Mouse (Mus musculus): ENCODE data around the gene Olfr466.

The Olfr466 gene

DNA sequence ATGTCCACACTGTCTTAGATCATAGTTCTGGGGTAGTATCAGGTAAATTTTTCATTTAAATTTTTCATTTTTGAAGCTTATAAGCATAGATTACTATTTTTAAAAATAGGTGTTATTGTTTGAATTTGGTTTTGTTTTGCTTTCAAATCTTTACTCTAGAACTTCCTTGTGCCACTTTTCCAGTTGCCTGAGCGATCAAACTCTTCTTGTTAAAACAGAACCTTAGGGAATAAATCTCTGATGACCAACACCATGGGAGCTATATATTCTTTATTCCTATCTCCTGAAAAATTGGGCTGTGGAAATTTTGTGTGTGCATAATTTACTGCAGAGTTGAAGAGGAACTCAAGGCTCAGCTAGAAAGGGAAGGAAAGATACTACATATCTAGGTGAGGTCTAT, at the start of gene Olfr466:
Gene Olfr466 (plus strand): TSS at position 301 of the 400 bp plus-strand sequence.
- DNase-seq: no peak

DNA sequence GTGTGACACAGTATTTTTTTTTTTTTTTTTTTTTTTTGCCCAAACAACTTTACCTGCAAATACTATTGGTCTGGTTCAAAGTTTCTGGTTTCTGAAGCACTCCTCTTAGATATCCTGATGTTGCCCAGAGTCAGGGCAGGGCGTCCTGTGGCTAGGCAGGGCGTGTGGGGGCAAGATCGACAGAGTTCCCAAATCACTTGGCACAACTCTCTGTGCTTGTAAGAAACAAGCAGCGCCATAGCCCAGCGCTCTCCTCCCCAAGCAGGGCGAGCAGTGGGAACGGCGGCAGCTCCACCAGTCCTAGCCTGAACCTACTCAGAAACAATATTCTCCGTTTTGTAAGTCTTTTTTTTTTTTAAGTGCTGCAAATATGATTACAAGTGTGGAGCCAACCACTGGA, 49.4 kb upstream of the Olfr466 start:
- no peak for DNase-seq

DNA sequence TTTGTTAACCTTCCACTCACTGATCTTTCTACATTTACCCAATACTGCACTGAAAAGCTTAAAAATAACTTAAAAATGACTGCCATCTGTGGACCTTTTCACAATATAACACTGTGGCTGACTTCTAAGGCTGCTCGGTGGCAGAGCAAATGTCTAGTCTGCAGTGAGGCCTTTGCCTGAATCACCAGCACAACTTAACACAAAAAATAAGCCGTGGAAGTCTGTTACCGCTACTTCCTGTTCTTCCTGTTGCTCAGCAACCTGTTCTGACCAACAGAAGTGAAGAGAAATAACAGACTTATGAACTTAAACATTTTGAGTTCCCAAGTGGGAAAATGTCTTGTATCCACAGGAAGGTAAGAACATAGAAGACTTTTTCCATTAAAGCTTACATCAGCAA, 48.8 kb upstream of the Olfr466 start:
- no peak for DNase-seq

DNA sequence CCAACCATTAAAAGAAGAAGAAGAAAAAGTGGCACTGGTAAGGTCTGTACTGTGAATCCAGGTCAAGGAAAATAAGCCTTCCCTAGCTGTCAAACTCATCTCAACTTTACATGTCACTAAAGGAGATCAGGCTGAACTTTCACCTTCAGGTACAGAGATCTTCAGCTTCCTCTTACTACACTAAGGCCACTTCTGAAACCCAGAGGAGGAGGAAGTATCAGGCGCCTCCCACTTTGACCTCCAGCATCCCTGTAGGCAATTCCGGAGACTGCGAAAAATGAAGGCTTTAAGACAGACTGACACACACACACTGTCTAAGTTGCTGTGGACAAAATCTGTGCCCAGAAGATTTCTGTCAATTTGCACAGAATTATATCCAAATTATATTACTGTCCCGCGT, 38.1 kb upstream of the Olfr466 start:
- peak; percentile 27 for DNase-seq

DNA sequence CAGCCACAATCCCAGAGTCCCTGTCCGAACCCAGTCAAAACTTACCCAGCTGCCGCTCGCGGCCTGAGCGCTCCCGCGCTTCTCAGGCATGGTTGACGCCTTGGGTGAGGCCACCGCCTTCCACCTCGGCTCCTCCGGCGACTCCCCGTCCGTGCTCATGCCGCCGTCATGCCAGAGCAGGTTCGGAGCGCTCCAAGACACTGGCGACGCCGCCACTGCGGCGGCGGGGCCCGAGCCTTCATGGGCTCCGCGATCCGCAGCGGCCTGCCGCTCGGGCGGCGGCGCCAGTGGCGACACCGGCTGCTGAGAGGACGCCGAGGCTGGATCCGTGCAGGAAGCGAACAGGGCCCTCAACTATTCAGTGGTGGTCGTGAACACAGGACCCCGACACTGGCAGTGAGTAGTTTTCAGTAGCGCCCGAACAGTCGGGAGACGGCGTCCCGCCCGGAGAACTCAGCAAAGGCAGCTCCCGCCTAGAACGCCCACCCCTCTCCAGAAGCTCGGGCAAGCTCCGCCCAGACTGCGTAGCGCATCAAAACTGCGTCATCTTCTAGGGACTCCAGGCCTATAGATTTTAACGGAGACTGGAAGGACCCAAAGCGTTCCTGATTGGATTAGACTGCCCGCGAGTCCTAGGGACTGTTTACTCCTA, 37.5 kb upstream of the Olfr466 start, which contains the start of gene Mfsd14b:
Gene Mfsd14b (minus strand): TSS at position 517 of the 652 bp plus-strand sequence.
- DNase-seq: peak; percentile 97

DNA sequence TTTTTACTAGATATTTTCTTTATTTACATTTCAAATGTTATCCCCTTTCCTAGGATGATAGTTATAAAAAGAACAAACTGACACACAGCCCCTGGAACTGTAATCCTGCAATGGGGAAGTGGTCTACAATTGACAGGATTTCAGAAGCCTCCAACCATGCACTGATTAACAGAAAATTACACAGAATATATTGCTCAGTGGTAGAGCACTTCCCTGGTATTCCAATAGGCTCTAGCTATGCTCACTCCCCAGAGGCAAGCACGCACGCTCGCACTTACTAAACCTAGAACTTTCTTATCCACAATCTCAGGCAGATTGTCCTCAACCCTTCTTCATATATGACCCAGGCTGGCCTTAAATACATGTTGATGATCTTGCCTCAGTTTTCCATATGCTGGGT, 36.8 kb upstream of the Olfr466 start:
- no peak for DNase-seq

DNA sequence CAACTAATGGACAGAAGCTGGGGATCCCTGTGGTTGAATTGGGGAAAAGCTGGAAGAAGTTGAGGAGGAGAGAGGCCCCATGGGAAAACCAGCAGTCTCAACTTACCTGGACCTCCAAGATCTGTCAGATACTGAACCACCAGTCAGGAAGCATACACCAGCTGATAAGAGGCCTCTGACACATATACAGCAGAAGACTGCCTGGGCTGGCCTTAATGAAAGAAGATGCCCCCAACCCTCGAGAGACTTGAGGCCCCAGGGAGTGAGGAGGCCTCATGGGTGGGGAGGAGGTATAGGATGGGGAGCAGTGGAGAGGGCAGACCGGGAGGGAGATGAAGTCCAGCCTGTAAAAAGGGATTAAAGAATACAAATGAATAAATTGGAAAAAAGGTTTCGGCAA, 29.1 kb upstream of the Olfr466 start:
- no peak for DNase-seq

DNA sequence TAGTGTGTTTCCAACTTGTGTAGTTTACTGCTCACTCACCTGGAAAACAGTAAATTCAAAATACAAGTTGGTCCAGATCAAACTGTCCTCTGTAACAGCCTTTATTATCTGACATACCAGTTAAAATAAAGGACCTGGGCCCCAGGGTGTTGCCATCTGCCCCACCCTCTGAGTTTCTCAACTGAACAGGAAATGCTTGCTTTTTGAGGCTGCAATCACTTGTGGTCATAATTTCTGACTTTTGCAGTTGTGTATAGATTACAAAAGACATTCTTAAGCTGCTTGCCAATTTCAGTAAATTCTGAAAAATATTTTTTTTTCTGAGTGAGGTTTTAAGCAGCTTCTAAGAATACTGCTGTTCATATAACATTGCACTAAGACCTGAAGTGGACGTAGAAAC, 27.9 kb upstream of the Olfr466 start:
- no peak for DNase-seq

DNA sequence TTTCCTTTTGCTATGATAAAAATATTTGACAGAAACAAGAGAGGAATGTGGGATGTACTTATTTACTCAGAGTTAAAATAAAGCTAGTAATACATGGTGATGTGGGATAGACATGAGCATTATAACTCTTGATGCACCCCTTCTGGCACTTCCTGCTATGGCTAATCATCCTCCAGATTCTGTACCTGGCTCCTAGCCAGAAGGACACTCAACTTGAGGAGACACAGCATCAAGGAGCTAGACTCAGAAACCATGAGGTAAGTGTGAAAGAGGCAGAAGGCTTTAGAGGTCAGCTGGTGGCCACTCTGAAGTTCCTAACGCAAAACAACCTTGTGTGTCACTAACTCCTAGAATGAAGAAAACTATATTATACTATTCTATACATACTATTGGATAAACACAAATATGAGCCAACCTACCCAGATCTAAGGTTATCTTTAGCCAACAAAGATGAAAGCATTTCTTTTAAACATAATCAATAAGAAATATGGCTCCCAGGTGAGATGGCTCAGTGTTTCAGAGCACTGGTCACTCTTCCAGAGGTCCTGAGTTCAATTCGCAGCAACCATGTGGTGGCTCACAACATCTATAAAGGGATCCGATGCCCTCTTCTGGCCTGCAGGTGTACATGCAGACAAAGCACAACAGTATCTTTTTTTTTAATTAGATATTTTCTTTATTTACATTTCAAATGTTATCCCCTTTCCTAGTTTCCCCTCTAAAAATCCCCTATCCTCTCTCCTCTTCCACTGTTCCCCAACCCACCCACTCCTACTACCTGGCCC, 22.8 kb upstream of the Olfr466 start:
- DNase-seq: no peak

DNA sequence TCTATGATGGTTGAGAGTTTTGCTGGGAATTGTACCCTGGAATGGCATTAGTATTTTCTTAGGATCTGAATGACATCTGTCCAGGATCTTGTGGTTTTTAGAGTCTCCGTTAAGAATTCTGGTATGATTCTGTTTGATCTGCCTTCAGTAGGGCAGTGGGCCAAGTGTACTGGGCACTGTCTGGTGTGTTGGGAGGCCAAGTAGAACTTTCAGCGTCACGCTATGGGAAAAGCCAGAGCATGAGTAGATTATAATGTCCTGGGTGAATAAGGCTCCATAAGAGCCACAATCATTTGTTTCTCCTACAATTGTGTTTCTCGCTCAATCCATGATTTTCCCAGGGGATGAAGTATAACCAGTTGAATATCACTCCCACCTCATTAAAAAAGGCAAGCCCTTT, 12.3 kb upstream of the Olfr466 start, which contains the start of gene Olfr465-ps1:
Gene Olfr465-ps1 (plus strand): TSS at position 301 of the 400 bp plus-strand sequence.
- DNase-seq: no peak

DNA sequence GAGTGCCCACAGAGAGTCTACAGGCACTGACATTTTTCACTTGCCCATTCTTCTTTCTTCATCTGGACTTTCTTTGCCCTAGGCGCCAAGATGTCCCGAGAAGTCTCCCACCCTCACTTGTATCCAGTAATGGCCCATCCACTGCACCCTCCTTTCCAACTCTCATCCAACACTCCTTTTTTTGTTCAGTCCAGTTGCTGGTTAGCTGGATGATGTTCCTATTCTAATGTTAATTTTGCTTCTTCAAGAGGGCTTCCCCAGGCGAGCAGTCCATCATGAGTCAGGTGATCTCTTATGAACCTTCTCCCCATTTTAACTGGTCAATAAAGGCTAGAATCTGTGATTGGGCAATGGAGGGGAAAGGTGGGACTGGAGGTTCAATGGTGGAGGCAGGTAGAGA, 24.1 kb downstream of the Olfr466 start:
- no peak for DNase-seq

DNA sequence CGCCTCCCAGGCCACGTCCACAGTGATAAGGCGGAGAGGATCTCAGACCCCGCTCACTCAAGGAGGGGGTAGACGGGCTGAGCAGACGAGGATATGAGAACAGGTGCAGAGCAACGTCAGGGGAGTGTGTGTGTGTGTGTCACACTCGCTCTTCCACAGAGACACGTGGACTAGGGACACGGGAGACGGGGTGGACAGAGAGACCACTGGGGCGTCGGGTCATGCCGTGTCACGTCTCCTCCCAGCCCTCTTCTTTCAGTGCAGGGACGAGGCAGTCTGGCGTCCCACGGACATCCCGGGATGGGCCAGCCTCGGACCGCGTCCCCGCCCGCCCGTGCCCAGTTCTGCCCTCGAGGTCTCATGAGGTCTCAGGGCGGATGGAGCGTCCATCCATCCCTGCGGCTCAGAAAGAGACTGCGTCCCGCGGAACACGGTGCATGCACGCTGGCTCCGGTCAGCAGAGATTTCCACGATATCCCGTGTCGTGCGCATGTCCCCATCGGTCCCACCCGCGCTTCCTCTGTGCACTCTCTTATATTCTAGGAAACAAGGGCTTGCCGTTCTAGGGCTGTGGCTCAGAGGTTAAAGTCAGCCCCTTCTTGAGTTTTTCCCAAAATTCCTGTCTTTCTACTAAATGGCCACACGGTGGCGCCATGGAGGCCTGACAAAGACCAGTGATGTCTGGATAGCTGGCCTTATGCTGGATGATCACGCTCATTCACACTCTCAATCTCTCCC, 25.9 kb downstream of the Olfr466 start:
- DNase-seq: peak; percentile 68

DNA sequence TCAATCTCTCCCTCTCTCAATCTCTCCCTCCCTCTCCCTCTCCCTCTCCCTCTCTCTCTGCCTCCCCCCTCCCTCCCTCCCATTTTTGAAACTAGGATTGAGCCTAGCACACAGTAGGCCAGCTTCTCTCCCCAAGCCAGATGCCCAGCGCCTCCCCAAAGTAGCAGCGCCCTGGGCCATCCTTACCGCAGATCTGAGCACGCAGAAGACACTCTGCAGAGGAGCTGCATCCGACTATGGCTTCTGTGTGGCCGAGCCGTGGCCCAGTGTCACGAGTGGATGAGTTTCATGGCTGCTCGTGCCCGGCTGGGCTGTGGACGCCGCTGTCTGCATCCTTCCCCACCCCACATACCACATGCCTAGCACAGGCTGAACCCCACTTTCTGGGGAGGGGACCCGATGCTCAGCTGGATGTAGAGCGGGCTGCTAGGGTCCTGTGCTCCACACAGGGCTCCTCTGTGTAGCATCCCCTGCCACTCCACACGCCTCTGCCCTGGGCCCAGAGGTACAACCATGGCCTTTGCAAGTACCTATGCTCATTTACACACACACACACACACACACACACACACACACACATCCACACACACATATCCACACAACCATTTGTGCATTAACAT, 26.5 kb downstream of the Olfr466 start:
- DNase-seq: no peak

DNA sequence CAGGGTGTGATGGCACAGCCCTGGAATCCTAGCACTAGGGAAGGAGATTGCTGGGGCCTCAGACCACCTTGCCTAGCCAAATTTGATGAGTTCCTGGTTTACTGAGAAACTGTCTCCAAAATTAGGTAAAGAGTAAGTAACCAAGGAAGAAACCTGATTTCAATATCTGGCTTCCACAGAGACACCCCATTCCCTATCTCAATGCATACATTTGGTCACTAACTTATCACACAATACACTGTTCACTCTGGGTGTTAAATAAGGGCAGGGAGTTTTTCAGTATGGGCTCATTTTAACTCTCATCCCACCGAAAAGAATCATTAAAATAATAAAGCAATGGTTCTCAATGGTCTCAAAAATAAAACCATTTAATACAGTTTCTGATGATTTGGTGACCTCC, 50.6 kb downstream of the Olfr466 start:
- DNase-seq: no peak
